Comparison of ENCODE assay signal across 8 mouse cellular contexts in genomic region chr3:153959035-153959730, GRCm38 (mm10). TPM values are rescaled to one million over a fixed set of nuclear protein-coding genes. Genes with fewer than 3 reads are reported as not detected.
DNase-seq lines count a peak whose midpoint lies in the region; ATAC-seq lines count a peak whose summit lies in the region.

No protein-coding gene starts in this region.

- intact Hi-C loops in heart, postnatal 36 days (cut with DNase I), result loop anchor here (1.0 kb wide), 1 partner anchor 267 kb away; no protein-coding TSS in a partner anchor

- ATAC-seq in granulocyte monocyte progenitor cell, adult 5-6 weeks (replicated peaks; ENCODE audit: poor library complexity, severe bottlenecking), result peak; percentile 55; the same call in 1 of the 2 replicates

- DNase-seq in heart, adult 8-10 months (ENCODE audit: low spot score), result peak; percentile 49
- no peak for DNase-seq in heart, postnatal 36 days
- peak; percentile 31 to 44 for DNase-seq in B cell, adult 2 months
- DNase-seq in adipocyte (ENCODE audit: low spot score), result peak; percentile 77
- DNase-seq in lung, postnatal 36 days, result peak; percentile 72
- no peak for DNase-seq in spleen, adult 12 weeks (ENCODE audit: low spot score)
- DNase-seq in layer of hippocampus, postnatal 36 days, result no peak

RNA-seq across cellular contexts. Expression of gene Slc44a5, which starts 14.1 kb away (rescaled TPM):
- total RNA-seq in heart, adult 8-10 months (2022), result under 1 TPM in 3 of 4 experiments, not detected in 1; 0.09 to 0.19 (median 0.13) TPM
- not detected for total RNA-seq in heart, postnatal 36 days (2021)
- not detected in 2 replicates for total RNA-seq in granulocyte monocyte progenitor cell, adult 5-6 weeks (2014; fragmentation: Nextera tagmentation)
- not detected in 2 replicates for total RNA-seq in granulocyte monocyte progenitor cell, adult 5-6 weeks (2017)
- total RNA-seq in layer of hippocampus, postnatal 36 days (2021), result 10 to 100 TPM; 62.9 to 68.0 TPM

RNA-seq across cellular contexts. Expression of gene Acadm, which starts 14.8 kb away (rescaled TPM):
- total RNA-seq in heart, adult 8-10 months (2022), result 1,000 to 10,000 TPM; 1,199 to 1,642 (median 1,432) TPM
- total RNA-seq in heart, postnatal 36 days (2021), result 1,000 to 10,000 TPM; 1,212 to 1,313 TPM
- total RNA-seq in granulocyte monocyte progenitor cell, adult 5-6 weeks (2014; fragmentation: Nextera tagmentation), result 73.9 and 78.5 TPM in 2 replicates
- total RNA-seq in granulocyte monocyte progenitor cell, adult 5-6 weeks (2017), result 185 and 291 TPM in 2 replicates
- total RNA-seq in layer of hippocampus, postnatal 36 days (2021), result 10 to 100 TPM; 53.5 to 54.0 TPM

RNA-seq across cellular contexts. Expression of gene Rabggtb, which starts 46.4 kb away (rescaled TPM):
- 100 to 1,000 TPM in 2 of 4 experiments, 10 to 100 TPM in 2; 95.0 to 103 (median 99.9) TPM for total RNA-seq in heart, adult 8-10 months (2022)
- total RNA-seq in heart, postnatal 36 days (2021), result 10 to 100 TPM; 92.9 to 93.6 TPM
- 97.2 and 123 TPM in 2 replicates for total RNA-seq in granulocyte monocyte progenitor cell, adult 5-6 weeks (2014; fragmentation: Nextera tagmentation)
- total RNA-seq in granulocyte monocyte progenitor cell, adult 5-6 weeks (2017), result 118 and 137 TPM in 2 replicates
- 10 to 100 TPM; 72.2 to 78.9 TPM for total RNA-seq in layer of hippocampus, postnatal 36 days (2021)

RNA-seq across cellular contexts. Expression of gene Msh4, which starts 53.2 kb away (rescaled TPM):
- under 1 TPM in 1 of 4 experiments, not detected in 3; 0.08 TPM for total RNA-seq in heart, adult 8-10 months (2022)
- total RNA-seq in heart, postnatal 36 days (2021), result under 1 TPM in 1 of 2 experiments, not detected in 1; 0.14 TPM
- not detected in 2 replicates for total RNA-seq in granulocyte monocyte progenitor cell, adult 5-6 weeks (2014; fragmentation: Nextera tagmentation)
- not detected in 2 replicates for total RNA-seq in granulocyte monocyte progenitor cell, adult 5-6 weeks (2017)
- total RNA-seq in layer of hippocampus, postnatal 36 days (2021), result under 1 TPM; 0.17 to 0.30 TPM

Comparison
In these comparisons a context has a peak if more than half of its experiments do, and no peak if none do; other contexts are left out.
1. DNase-seq: peak in heart, adult 8-10 months (single experiment), B cell, adult 2 months (2 of 2), adipocyte (single experiment) and lung, postnatal 36 days (single experiment); none in heart, postnatal 36 days (0 of 2), spleen, adult 12 weeks (single experiment) and layer of hippocampus, postnatal 36 days (0 of 2).
2. RNA of gene Slc44a5, which starts 14.1 kb away (total RNA-seq): 62.9 to 68.0 TPM in layer of hippocampus, postnatal 36 days; 0.09 to 0.19 TPM in heart, adult 8-10 months, not detected in heart, postnatal 36 days and not detected in granulocyte monocyte progenitor cell, adult 5-6 weeks; every median in the first group is over 10 times any median in the second.
3. RNA of gene Acadm, which starts 14.8 kb away (total RNA-seq): 1,199 to 1,642 TPM in heart, adult 8-10 months and 1,212 to 1,313 TPM in heart, postnatal 36 days; 73.9 to 291 TPM in granulocyte monocyte progenitor cell, adult 5-6 weeks and 53.5 to 54.0 TPM in layer of hippocampus, postnatal 36 days; every median in the first group is over 4 times any median in the second.